Mouse (Mus musculus): Measurements from ENCODE around the gene Cd84. TPM values are rescaled to one million over a fixed set of nuclear protein-coding genes. Genes with fewer than 3 reads are reported as not detected.
"Not testable (repeated sequence)": the region's sequence is repeated elsewhere in the genome, so short reads cannot be mapped to it uniquely, and the experiment has no call there.

Cd84 gene
- polyA plus RNA-seq (2015; fragmentation: Nextera tagmentation; extraction: Ambion mirVana): 0.58 and 0.64 TPM in 2 replicates

DNA sequence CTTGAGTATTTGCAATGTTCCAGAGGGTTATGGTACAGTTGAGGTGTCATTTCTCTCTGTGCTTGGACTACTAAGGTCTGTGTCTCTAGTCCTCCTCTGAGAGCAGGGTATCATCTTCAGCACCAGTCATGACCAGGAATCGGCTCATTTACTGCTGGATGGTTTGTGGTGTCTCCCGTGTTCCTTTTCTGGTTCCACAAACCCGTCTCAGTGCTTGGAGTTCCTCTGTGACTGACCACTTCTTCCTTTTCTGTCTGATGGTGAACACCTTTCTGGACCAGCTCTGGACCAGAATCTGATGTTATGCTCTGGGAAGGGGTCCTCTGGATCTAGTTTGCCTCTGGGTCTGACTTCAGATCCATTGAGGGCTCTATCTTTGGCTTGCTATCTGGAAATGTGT, at the start of gene Cd84:
Cd84 (plus strand) TSS at position 210 of the 400 bp plus-strand sequence.
- H3K4me2 ChIP-seq: no peak within 1 kb of the TSS
- no peak for ATAC-seq
- no peaks in the 10 kb centered on the region for H3K36me3 ChIP-seq (ENCODE audit: poor library complexity, severe bottlenecking)
- H3K4me1 ChIP-seq: no peaks in the 10 kb centered on the region
- no peaks in the 10 kb centered on the region for H3K9me3 ChIP-seq (replicated peaks)
- H3K27me3 ChIP-seq: no peaks in the 10 kb centered on the region
- H3K27ac ChIP-seq: no peak within 1 kb of the TSS
- H3K9ac ChIP-seq: no peak within 1 kb of the TSS
- no peak within 1 kb of the TSS for H3K4me3 ChIP-seq
- 88% methylated on average over 3 of the region's 3 CpGs for WGBS

DNA sequence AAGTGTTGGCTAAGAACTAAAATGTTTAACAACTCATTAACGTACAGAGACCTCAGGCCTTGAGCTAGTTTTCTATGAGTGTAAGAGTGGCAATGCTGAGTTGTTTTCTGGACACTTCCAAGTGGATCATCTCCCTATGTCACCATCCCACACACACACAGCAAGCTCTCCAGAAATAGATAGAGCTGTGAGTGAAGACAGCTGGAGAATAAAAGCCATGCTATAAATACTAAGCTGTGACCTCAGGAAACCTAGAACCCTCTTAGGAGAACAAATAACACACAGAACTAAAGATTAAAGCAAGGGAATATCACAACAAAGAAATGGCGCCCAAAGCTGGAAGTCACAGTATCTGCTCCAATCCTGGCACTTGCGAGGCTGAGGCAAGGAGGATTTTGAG, 48.0 kb upstream of the Cd84 start:
- H3K36me3 ChIP-seq (ENCODE audit: poor library complexity, severe bottlenecking): no peaks in the 10 kb centered on the region
- no peaks in the 10 kb centered on the region for H3K4me1 ChIP-seq
- H3K9ac ChIP-seq: no peak overlapping the region
- no peak for ATAC-seq
- no peak overlapping the region for H3K27ac ChIP-seq
- H3K4me2 ChIP-seq: no peak overlapping the region
- no peak overlapping the region for H3K4me3 ChIP-seq
- no peaks in the 10 kb centered on the region for H3K9me3 ChIP-seq (replicated peaks)
- 87% methylated on average over 3 of the region's 3 CpGs for WGBS
- H3K27me3 ChIP-seq: no peaks in the 10 kb centered on the region

DNA sequence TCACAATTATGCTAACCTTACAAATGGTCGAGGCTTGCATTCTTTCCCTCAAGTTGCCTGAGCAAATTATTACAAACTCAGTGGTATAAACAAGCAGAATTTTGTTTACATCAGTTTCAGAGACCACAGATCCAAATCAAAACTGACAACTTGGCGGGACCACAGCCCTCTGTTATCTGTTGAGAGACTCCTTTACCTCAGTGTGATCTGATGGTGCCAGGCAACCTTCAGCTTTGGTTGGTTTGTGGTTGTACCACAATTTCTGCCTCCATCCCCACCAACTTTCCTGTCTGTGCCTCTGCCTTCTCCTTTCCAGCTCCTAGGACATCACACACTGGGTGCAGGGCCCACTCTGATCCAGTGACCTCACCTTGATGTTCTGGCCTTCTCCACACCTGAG, 43.3 kb upstream of the Cd84 start:
- ATAC-seq: no peak
- Histone ChIP-seq H3K27me3 (no peaks in the 10 kb centered on the region), H3K4me3 (no peak overlapping the region), H3K36me3 (ENCODE audit: poor library complexity, severe bottlenecking) (no peaks in the 10 kb centered on the region), H3K4me1 (no peaks in the 10 kb centered on the region), H3K4me2 (no peak overlapping the region), H3K27ac (no peak overlapping the region), H3K9ac (no peak overlapping the region), H3K9me3 (replicated peaks) (no peaks in the 10 kb centered on the region)
- 64% methylated on average over 2 of the region's 2 CpGs for WGBS

DNA sequence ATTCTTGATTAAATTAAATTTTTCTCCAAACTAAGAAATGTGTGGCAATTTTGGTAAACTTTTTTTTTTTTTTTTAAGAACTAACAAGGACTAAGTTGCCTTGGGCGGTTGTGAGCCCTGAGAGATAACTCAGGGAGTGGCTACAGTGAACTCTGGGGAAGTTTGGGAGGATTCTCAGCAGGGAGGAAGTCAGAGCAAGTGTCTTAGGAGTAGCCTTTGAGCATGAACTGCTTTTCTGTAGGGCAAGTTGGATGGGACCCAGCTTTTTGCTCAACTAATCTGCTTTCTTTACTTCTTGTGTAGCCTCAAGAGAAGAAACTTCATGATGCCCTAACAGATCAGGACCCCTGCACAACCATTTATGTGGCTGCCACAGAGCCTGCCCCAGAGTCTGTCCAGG, 41.7 kb upstream of the Cd84 start:
- Histone ChIP-seq H3K4me2 (no peak overlapping the region), H3K4me3 (no peak overlapping the region), H3K4me1 (no peaks in the 10 kb centered on the region), H3K9ac (no peak overlapping the region), H3K27me3 (no peaks in the 10 kb centered on the region), H3K9me3 (replicated peaks) (no peaks in the 10 kb centered on the region), H3K36me3 (ENCODE audit: poor library complexity, severe bottlenecking) (no peaks in the 10 kb centered on the region), H3K27ac (no peak overlapping the region)
- ATAC-seq: no peak
- 70% methylated on average over 1 of the region's 1 CpGs for WGBS

DNA sequence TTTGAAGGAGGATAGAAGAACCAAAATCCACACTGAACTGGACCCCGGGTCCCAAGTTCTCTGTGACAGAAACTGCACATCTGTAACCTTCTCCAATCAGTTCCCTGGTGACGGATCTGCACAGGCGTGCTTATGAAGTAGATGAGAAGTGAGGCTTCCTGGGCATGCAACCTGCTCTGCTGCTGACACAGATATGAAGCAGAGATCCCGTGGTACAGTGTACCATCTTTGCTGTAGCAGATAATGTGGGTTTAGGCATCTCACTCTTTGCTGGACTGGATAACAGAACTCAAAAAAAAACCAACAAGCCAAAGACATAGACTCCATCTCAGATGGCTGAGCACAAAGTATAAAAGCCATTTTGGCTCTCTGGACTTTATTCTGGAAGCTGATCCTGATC, 39.8 kb upstream of the Cd84 start:
- Histone ChIP-seq H3K4me3 (no peak overlapping the region), H3K27me3 (no peaks in the 10 kb centered on the region), H3K27ac (no peak overlapping the region), H3K36me3 (ENCODE audit: poor library complexity, severe bottlenecking) (no peaks in the 10 kb centered on the region), H3K4me2 (no peak overlapping the region), H3K9ac (no peak overlapping the region), H3K4me1 (no peaks in the 10 kb centered on the region), H3K9me3 (replicated peaks) (no peaks in the 10 kb centered on the region)
- WGBS: 88% methylated on average over 4 of the region's 4 CpGs
- no peak for ATAC-seq

DNA sequence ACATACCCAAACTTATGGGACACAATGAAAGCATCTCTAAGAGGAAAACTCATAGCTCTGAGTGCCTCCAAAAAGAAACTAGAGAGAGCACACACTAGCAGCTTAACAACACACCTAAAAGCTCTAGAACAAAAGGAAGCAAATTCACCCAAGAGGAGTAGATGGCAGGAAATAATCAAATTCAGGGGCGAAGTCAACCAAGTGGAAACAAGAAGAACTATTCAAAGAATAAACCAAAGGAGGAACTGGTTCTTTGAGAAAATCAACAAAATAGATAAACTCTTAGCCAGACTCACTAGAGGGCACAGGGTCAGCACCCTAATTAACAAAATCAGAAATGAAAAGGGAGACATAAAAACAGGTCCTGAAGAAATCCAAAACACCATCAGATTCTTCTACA, 28.4 kb upstream of the Cd84 start:
- not testable (repeated sequence) for H3K9ac ChIP-seq; H3K36me3 ChIP-seq (ENCODE audit: poor library complexity, severe bottlenecking); H3K4me1 ChIP-seq; ATAC-seq; H3K4me2 ChIP-seq; H3K27ac ChIP-seq; H3K9me3 ChIP-seq (replicated peaks); H3K4me3 ChIP-seq; H3K27me3 ChIP-seq
- WGBS: 80% methylated on average over 1 of the region's 1 CpGs

DNA sequence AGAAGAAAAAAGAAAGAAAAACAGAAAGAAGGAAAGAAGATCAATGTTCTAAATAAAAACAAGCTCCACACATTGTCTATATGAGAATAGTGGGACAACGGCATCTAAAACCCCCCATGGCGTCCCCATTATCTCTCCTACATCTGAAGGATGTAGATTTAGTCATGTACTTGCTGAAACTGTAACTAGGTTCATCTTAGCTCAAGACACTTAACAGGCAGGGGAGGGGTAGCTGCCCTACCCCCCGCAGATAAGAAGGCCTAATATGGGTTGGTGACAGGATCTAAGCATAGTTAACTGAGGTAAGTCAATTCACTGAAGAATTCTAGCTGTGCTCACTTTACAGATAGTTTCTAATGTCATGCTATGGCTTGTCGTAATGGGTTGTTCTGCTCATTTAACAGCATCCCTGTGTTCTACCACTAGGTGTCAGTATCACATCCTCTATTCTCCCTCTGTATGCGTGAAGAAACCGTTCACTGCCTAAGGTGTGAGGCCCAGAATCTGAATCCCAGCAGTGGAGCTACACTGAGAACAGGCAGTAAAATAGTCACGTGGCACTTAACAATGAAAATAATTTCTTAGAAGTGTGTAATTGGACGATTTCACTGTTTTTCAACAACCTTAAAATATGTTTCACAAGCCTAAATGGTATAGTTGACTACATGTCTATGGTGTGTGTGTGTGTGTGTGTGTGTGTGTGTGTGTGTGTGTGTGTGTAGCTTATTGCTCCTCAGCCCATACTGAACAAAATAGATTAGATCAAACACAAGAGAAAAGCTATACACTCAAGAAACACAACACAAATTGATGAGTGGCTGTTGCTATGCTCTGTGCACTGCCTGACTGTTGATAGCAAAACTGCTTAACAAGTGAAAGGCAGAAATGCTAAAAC, 23.7 kb upstream of the Cd84 start:
- no peak overlapping the region for H3K4me2 ChIP-seq
- no peak overlapping the region for H3K4me3 ChIP-seq
- no peaks in the 10 kb centered on the region for H3K27me3 ChIP-seq
- no peaks in the 10 kb centered on the region for H3K9me3 ChIP-seq (replicated peaks)
- no peak overlapping the region for H3K9ac ChIP-seq
- peak; percentile 98 for ATAC-seq
- H3K4me1 ChIP-seq: no peaks in the 10 kb centered on the region
- no peaks in the 10 kb centered on the region for H3K36me3 ChIP-seq (ENCODE audit: poor library complexity, severe bottlenecking)
- WGBS: 11% methylated on average over 8 of the region's 8 CpGs
- H3K27ac ChIP-seq: no peak overlapping the region

DNA sequence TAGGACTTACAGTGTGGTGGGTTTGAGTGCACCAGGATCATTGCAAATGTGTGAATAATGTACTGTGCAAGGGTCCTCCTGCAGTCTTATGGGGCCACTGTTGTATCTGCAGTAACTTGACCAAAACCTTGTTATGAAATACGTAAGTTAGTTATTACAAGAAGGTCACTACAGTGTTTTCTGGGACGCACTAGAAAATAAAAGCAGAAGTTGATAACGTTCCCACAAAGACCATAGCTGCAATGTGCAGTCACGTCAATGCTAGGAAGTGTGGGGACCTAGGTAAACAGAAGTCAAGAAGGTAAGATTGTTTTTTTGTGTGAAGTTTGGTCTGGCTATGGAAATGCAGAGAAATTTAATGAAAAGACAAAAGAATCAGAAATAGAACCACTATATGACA, 22.5 kb upstream of the Cd84 start:
- Histone ChIP-seq H3K9me3 (replicated peaks) (no peaks in the 10 kb centered on the region), H3K4me3 (no peak overlapping the region), H3K9ac (no peak overlapping the region), H3K27ac (no peak overlapping the region), H3K27me3 (no peaks in the 10 kb centered on the region), H3K36me3 (ENCODE audit: poor library complexity, severe bottlenecking) (no peaks in the 10 kb centered on the region), H3K4me1 (no peaks in the 10 kb centered on the region), H3K4me2 (no peak overlapping the region)
- ATAC-seq: no peak
- WGBS: 90% methylated on average over 4 of the region's 4 CpGs

DNA sequence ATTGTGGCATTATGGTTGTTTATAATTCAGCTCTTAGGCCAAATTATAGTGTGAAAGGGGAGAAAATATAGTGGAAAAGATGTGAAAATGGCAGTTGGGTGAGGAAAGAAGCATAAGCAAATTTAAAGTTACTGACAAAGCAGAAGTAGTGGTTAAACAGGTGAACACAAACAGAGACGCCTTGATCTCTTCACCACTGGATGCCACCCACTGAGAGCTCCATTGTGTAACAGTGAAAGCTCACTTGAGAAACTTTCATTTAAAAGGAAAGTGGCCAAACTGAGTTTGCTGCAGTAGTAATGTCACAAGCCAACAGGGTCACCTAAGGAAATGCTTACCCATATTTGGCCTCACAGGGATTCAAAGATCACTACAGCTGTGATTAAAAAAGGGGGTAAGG, 18.2 kb upstream of the Cd84 start:
- no peaks in the 10 kb centered on the region for H3K36me3 ChIP-seq (ENCODE audit: poor library complexity, severe bottlenecking)
- no peak overlapping the region for H3K4me3 ChIP-seq
- no peaks in the 10 kb centered on the region for H3K4me1 ChIP-seq
- no peak overlapping the region for H3K4me2 ChIP-seq
- H3K9me3 ChIP-seq (replicated peaks): no peaks in the 10 kb centered on the region
- H3K27me3 ChIP-seq: no peaks in the 10 kb centered on the region
- 13% methylated on average over 1 of the region's 1 CpGs for WGBS
- H3K9ac ChIP-seq: no peak overlapping the region
- no peak overlapping the region for H3K27ac ChIP-seq
- no peak for ATAC-seq

DNA sequence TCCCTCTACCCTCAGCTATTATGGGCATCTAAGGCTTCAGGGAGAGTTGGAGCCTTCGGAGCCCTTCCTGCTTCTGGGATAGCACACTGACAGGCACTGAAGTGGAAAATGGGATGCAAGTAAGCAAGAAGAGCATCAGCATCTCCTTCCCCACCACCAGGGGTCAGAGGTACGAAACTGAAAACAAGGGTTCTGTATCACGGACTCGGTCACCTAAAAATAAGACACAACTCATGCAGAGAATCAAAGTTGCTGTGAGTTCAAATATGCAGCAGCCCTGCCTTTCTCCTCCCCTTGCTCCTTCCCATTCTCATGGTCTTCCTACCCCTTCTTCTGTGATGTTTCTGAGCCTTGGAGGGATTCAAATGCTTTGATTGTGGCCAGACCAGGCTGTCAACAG, 14.0 kb upstream of the Cd84 start:
- Histone ChIP-seq H3K4me2 (no peak overlapping the region), H3K4me3 (no peak overlapping the region), H3K36me3 (ENCODE audit: poor library complexity, severe bottlenecking) (no peaks in the 10 kb centered on the region), H3K9ac (no peak overlapping the region), H3K27ac (no peak overlapping the region), H3K9me3 (replicated peaks) (no peaks in the 10 kb centered on the region), H3K27me3 (no peaks in the 10 kb centered on the region), H3K4me1 (no peaks in the 10 kb centered on the region)
- ATAC-seq: no peak
- WGBS: 34% methylated on average over 4 of the region's 4 CpGs

DNA sequence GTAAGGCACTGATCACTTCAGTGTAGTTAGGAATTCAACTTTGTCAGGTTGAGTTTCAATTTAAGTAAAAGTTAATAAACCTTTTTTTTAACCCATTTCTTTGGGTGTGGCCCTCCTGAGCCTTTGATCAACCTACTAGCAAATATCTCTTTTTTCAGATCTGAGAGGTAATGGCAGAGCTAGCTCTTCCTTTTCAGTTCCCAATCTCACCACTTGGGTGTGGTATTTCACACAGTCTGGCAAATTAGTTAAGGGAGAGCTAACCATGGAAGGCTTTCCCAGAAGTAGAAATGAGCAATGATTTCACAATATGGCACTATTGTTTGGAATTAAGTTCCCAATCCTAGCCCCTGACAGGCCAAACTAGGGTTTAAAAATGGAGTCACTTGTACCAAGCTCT, 13.3 kb upstream of the Cd84 start:
- H3K9ac ChIP-seq: no peak overlapping the region
- H3K27me3 ChIP-seq: no peaks in the 10 kb centered on the region
- no peak overlapping the region for H3K4me3 ChIP-seq
- ATAC-seq: no peak
- no peaks in the 10 kb centered on the region for H3K9me3 ChIP-seq (replicated peaks)
- H3K4me1 ChIP-seq: no peaks in the 10 kb centered on the region
- H3K36me3 ChIP-seq (ENCODE audit: poor library complexity, severe bottlenecking): no peaks in the 10 kb centered on the region
- no peak overlapping the region for H3K4me2 ChIP-seq
- H3K27ac ChIP-seq: no peak overlapping the region

DNA sequence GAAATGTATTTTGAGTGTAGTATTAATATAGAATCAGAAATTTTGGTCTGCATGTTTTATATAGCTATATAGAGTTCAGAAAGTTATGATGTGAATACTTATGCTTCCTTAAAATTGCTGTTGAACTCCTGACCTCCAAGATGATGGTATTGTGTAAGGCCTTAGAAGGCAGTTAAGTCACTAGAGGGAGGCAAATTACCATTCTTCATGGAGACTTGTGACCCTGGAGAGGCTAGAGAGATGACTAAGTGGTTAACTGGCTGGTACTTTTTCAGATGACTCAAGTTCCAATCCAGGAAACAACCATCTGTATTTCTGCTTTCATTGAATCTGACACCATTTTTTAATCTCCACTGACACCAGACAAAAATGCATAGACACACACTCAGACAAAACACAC, 11.8 kb upstream of the Cd84 start:
- Histone ChIP-seq H3K9ac (no peak overlapping the region), H3K4me1 (no peaks in the 10 kb centered on the region), H3K9me3 (replicated peaks) (no peaks in the 10 kb centered on the region), H3K27me3 (no peaks in the 10 kb centered on the region), H3K4me2 (no peak overlapping the region), H3K36me3 (ENCODE audit: poor library complexity, severe bottlenecking) (no peaks in the 10 kb centered on the region), H3K4me3 (no peak overlapping the region), H3K27ac (no peak overlapping the region)
- ATAC-seq: no peak

DNA sequence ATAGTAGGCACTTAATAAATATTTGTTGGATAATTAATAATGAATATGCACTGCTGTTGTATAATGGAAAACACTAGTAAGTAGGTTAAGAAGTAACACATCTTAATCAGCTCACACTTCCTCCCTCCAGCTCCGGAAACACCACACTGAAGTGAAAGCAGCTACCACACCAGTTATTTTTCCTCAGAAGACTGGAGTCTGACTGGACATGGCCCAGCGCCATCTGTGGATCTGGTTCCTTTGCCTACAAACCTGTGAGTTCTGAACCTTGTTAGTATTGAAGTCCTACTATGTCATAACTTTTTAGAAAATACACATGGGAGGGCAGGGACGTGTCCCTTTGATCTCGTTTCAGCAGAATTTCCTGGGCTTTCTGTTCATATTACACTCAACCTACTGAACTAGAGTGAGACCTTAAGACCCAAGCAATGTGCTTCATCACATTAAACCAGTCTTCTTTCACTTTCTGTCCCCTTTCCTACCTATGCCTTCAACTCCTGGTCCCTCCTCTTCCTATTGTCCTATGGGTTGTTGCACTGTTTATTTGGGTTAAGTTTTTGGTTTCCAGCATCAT, 1.0 kb downstream of the Cd84 start:
- Histone ChIP-seq H3K4me3 (no peak overlapping the region), H3K9ac (no peak overlapping the region)
- 82% methylated on average over 4 of the region's 4 CpGs for WGBS

More for the DNA sequence above, 1.0 kb downstream of the Cd84 start:
- H3K27ac ChIP-seq: no peak overlapping the region
- H3K27me3 ChIP-seq: no peaks in the 10 kb centered on the region
- no peaks in the 10 kb centered on the region for H3K36me3 ChIP-seq (ENCODE audit: poor library complexity, severe bottlenecking)
- no peaks in the 10 kb centered on the region for H3K9me3 ChIP-seq (replicated peaks)
- no peak for ATAC-seq
- no peak overlapping the region for H3K4me2 ChIP-seq
- no peaks in the 10 kb centered on the region for H3K4me1 ChIP-seq

Measured in forebrain, embryonic 13.5 days (tissue).